Mouse (Mus musculus) MN1 (cell line): ENCODE measurements around the gene Magi2.
"Not testable (repeated sequence)": the region's sequence is repeated elsewhere in the genome, so short reads cannot be mapped to it uniquely, and the experiment has no call there.

ENCODE experiments used
- DNase-seq: peaks from one replicate; pipeline ENCODE4 v3.0.0-alpha.2; 2016; ENCODE audit warnings: low spot score

Gene Magi2

DNA sequence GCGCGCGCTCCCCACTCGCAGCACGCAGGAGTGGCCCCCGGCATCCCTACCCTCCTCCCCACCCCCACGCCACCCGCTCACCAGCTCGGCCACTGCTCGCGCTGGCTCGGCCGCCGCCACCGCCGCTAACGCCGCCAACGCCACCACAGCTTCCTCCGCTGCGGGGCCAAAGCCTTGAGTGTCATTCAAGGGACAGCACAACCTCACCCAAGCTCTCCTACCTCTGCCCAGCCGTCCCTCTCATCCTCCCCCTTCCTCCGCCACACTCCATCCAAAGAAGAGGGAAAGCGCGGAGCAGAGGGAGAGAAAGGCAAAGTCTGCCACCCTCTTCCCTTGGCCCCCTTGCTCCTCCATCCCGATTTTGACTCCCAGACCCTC lies at the start of gene Magi2:
Magi2 (plus strand) TSS at position 171 of the 378 bp plus-strand sequence.
- DNase-seq = no peak

DNA sequence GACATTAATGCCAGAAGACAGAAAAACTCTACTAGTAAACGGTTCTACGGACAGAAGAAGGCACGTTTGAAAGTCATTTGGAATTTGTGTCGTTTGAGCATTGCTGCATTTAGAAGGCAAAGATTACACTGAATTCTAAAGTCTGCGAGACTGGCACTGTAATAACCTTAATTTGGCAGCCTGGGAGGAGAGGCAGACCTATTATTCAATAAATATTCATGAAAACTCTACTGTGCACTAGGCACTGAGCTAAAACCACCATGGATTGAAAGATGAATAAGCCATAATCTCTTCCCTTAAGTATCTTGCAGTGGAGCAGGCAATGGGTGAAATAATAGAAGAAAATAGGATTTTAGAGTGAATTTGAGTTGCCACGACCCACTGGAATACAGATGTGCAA lies 48.2 kb upstream of the Magi2 start:
- no peak for DNase-seq

DNA sequence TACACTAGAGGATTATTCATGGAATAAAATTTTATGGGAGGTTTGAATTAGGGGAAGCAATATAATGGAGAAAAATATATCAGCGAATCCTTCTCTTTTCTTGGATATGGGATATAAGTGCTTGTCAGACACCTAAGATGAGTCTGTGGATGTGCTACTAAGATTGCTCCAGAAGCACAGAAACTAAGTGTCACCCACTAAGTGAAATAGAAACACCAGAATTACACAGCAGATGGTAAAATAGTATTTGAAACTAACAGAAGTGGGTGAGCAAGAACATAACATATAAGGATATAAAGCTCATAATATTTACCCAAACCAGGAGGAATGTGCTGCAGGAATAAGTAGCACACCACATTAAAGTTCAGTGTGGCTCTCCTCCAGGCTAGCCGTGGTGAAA lies 40.7 kb upstream of the Magi2 start:
- DNase-seq = no peak

DNA sequence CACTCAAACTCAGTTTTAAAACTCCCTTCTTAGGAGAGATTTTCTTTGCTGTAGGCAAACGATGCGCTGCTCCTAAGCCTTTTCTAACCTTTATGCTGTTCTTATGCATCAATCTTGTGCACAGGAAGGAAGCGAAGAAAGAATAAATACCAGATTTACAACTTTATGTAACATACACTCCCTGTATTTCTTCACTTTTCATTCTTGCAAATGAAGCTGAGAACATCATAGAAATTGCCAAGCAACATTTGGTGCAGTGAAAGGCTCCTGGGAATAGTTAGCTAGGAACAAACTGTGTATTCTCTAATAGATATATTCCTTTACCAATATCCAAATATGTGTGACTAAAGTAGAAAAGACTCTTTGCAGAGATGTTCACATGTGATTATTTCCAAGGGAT lies 15.2 kb upstream of the Magi2 start:
- no peak for DNase-seq

DNA sequence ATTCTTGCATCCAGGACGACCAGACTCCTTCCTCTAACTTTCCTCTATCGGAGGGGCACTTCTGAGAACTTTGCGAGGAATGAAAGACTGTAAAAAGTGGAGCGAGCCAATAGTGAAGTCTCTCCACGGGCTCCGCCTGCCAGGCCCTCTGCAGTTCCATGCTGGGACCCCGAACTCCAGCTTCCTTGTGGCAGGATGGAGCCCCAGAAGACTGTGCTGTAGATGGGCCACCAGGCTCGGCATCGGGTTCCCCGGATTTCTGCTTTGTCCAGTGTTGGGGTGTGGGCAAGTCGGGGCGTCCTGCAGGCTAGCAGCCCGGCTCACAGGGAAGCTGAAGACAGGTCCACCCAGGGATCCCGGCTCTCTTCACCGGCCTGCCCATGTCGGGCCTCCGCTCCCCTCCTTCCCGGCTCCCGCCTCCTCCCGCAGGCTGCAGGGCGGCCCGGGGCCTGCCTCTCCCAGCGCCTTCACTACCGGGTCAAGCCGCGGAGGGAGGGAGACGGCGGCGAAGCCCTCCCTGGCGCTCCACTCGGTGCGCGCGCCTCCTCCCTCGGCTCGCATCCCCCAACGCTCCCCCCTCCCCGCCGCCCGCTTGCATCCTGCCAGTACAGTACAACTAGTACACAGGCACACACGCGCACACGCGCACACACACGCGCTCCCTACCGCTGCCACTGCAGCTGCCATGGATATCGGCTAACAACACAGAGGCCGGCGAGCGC lies 531 bp upstream of the Magi2 start:
- DNase-seq = no peak

DNA sequence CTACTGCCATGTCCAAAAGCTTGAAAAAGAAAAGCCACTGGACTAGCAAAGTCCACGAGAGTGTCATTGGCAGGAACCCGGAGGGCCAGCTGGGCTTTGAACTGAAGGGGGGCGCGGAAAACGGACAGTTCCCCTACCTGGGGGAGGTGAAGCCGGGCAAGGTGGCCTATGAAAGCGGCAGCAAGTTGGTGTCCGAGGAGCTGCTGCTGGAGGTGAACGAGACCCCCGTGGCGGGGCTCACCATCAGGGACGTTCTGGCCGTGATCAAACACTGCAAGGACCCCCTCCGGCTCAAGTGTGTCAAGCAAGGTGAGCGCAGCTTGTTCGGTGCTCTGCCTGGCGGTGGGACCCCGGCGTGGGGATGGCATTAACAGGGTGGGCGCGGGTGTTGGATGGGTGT lies 445 bp downstream of the Magi2 start:
- no peak for DNase-seq

DNA sequence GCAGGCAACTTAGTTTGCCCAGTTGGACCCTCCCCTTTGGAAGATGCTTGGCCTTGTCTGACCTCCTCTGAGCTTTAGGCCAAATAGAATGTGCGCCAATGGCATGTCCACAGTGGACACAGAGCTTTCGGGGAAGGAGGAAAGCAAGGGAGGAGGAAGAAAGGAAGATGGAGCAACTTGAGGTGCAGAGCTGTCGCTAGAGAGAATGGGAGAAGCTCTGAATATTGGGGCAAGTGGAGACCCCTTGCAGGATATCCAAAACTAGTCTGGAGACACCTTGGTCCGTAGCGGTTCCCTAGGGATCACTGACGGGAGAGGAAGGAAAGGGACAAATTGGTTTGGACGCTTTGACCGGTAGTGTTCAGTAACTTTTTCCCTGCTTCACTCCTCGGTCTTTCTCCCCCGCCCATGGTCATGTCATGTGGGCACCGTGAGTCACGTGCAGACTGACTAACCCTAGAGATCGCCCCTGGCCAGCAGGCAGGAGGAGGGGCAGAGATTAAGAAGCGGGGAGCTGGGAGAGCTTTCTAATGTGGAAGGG lies 1.0 kb downstream of the Magi2 start:
- DNase-seq = no peak

DNA sequence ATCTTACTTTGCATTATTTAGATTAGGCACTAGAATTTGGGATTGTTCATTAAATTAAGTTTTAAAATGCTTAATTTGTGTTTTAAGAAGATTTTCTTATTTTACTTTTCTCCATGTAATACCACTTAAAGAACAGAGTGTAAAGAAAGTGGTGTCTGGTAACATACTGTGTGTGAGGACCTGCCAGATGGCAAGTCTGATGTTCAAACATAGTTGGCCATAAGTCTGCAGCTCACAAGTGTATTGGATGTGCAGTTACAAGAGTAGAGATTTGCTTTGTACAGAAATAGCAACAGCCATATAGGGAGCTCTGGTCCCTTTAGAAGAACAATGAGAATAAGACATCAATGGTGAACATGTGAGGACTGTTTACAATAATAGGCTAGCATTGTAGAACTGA lies 15.0 kb downstream of the Magi2 start:
- DNase-seq = no peak

DNA sequence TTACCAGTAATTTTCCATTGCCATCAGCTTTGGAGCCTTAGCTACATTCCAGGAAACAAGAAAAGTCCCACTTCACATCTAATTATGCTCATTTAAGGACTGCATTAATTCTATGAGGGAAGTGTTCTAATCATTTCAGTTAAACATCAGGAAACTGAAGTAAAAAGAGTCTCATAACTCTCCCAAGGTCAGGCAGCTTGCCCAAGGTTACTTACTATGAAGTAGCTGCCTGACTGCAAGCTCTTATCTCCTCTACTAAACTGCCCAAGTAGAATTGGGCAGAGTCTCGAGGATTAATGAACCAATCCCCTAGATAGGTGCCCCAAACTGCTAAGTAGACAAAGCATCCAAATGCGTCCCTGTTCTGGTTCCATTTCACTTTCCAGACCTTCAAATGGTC lies 19.6 kb downstream of the Magi2 start:
- DNase-seq = no peak

DNA sequence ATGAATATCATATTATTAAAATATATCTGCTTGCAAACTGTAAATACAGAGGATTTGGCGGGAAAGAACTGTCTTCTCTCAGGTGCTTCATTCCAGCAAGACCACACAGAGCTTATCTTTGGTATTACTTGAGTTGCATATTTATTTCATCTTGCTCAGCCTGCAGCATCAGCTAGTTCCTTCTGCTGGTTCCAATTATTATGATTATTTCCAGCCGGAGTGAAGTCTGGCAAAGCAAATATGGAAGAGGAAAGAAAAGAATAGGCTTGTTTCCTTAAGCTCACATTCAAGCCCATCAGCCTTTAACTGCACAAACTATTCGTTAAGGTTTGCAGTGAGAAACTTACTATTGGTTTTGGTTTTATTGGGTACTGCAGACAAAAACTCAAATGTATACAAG lies 20.4 kb downstream of the Magi2 start:
- no peak for DNase-seq

DNA sequence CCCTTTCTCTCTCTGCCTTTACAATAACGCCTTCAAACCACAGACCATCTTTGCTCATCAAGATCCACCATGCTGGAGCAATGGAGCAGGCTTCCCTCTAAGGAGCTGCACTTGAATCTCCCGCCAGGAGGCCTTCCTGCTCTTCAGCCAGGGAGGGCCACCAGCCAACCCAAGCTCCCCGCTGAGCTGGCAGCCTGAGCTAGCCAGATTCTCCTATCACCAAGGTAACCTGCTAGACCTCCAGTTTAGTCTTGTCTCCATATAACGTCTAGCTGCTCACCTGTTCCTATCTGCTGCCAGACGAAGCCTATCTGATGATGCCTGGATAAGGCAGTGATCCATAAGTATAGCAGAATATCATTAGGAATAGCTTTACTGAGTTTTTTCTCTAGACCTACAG lies 36.0 kb downstream of the Magi2 start:
- DNase-seq = no peak

DNA sequence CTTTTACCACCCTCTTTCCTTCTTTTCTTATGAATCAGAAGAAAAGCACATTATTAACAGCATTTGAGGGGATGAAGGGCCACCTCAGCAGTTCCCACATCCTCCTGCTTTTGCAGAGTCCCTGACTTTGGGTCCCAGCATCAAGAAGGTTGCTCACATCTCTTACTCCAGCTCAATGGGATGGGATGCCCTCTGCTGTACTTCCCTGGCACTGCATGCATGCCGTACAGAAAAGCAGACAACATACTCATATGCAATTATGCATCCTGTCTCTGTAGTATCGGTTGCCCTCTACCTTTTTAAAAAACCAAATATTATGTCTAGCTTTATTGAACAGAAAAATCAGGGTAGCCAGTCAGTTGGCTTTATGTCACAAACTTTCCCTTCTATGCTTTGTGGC lies 37.8 kb downstream of the Magi2 start:
- DNase-seq = no peak

DNA sequence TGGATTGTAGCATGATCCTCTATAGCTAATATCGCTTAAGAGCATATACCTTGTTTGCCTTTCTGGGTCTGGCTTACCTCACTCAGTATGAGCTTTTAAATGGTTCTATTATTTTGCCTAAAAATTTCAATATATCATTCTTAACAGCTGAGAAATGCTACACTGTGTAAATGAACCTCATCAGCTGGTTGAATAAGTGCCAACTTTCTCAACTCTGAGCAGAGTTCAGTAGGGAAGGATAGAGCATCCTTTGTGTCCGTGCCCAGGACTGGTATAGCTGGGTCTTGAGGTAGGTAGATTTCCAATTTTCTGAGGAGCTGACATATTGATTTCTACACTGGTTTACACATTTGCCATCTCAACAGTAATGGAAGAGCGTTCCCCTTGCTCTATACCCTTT lies 65.7 kb downstream of the Magi2 start:
- no peak for DNase-seq

DNA sequence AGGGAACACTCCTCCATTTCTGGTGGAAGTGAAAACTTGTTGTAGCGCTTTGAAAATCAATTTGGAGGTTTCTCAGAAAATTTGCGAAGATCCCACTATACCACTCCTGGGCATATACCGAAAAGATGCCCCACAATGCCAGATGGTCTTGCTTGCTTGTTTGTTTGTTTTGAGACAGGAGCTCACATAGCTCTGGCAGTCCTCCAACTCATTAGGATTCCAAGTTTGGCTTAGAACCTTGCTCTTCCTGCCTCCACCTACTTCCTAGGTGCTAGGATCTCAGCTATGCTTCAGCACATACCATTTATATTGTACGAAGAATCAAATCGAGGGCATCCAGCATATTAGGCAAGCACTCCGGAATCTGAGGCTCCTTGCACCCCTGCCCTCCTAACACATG lies 79.8 kb downstream of the Magi2 start:
- no peak for DNase-seq

DNA sequence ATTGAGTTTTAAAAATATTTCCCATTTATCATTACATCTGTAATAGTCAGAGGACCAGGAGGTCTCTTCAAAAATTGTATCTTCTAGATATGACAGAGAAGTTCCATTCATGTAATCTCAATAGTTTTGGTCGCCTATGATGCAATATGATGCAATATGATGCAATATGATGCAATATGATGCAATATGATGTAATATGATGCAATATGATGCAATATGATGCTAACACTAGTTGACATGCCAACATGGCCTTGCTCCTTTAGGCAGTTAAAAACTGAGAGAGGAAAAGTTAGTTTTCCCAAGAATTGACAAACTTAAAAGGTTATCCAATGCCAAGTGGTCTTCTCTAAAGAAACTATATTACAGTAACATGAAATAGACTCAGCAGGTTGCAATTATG lies 83.0 kb downstream of the Magi2 start:
- peak; percentile 6 for DNase-seq

DNA sequence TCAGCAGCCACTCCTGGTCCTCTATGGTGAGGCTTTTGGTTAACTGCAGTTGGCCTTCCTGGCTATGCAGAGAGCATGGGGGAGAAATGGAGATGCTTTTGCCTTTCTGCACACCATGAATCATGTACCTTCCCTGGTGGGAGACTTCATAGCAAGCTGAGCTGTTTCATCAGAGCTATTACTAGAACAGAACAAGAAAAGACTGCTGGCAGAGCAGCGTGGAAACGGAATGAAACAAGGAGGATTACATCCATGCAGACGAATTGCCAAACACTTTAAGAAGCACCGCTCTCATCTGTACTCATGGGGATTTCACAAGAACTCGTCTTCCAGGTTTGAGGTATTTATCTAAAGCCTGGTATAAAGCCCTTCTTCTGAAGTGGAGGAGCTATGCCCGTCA lies 95.7 kb downstream of the Magi2 start:
- no peak for DNase-seq

DNA sequence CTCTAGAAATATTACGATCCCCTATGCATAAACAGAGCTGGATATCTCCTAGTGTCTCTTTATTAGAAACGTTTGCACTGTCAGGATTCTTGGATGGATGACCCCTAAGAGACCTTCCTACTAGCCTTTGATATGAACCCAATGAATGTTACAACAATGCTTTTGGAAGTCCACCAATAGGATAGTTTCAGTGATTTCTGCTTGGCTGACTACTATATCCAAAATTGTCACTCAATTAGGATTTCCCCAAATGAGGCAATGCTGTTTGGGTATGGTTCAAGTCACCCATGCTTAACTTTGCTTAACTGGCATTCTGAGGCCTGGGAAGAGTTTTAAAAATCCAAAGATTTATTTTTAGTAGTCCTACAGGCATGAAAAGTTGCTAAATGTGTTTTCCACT lies 110.7 kb downstream of the Magi2 start:
- no peak for DNase-seq

DNA sequence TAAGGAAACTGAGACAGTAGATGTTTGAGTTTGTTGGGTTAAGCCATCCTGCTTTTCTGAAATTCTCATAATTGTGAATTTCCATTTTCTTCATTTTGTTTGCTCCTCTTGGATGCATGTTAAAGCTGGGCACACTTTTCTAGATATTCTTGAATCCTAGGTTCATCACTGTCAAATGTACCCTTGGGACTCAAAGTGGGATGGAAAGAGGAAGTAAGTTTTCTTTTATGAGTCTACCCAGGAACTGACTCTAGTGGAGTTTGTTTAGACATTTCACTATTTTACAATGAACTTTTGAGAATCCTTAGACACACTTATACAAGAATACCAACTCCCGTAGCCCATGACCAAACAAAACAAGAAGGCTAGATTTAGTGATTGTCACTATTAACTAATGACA lies 141.3 kb downstream of the Magi2 start:
- DNase-seq = no peak

DNA sequence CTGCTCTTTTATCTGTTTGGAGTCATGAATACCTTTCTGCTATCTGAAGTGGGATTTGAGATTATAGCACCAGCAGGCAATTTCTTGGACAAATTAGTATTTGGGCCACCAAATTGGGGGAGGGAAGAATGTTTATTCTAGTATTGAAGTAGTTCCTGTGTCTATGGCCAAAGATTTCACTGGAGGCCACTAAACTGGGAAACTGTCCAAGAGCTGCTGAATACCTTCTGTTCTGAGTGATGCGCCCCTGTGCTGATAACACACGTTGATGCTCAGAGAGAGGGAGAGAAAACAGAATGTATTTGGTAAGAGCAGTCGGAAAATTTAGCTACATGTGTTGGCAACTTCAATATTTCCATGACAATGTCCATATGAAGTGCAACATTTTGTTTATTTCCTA lies 169.0 kb downstream of the Magi2 start:
- no peak for DNase-seq

DNA sequence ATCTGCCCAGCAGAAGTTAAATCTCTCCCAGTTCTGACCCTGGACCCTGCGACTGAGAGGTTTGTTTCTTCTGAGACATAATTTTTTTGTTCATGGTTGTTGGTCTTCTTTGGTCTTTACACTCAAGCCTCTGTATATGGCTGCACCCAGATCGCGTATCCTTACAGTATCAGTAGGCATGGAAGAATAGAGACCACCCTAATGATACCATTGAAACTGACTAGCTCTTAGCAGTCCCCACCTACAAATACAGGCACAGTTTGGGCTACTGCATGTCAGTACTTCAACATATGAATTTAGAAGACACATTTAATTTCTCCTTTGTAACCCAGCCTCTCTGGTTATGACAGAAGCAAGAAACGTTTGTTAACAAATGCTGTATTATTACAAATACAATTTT lies 173.5 kb downstream of the Magi2 start:
- no peak for DNase-seq

DNA sequence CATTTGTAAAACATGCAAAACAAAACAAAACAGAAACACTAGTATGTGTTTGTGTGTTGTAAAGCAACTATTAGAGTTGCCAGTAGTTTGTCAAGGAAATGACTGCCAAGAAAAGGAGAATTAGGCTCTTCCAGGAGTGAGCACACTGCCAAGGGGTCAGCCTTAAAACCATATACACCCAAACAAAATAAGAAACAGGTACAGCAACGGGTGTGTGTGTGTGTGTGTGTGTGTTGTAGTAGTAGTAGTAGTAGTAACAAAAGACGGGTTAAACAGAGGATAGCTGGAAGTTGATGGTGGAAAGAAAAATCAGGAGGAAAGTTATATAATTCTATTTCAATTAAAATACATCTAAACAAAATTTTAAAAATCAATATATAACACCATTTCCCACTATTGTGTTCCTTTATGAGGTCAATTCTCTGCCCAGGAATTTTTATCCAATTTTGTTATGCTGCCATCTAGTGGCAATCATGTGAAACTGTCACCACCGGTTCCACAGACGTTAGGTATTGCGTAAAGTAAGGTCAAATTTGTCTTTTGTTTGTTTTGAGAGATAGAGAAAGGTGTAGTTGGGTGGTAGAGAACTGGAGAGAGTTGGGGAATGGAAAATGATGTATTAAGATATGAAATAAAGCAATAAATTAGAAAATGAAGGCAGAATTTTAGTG lies 174.0 kb downstream of the Magi2 start:
- DNase-seq = peak; percentile 7

DNA sequence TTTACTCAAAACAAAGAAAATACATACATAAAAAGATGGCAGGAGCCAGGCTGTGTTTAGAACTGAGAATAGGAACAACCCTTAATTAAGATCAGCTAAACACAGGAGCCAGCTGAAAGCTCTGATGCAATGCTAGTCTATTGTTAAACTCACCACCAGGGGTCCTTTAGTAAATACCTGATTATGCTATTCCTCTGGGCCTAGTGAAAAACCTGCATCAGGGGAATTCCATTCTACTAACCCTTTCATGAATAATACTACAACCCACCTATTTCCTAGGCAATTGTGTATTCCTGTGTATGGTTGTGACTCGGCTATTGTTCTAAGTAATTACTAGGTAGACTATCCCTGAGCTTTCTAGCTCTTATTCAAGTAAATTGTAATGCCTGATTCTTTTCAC lies 177.4 kb downstream of the Magi2 start:
- DNase-seq = not testable (repeated sequence)

DNA sequence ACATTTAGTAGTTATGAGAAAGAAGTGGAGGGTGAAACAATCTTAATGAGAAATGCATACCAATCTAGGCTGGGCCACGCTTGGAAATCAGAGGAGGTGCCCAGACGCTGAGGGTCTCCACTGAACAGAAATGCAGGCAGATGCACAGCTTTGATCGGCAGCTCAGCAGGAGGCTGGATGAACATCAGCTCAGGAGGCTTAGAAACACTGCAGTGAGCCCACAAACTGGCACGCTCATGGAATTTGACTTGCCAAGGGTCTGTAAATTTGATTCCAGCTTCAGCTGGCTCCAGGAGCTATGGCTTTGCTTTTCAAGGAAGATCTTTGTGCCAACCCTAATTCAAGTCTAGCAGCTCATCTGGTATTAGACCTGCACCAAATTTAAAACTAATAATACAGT lies 187.7 kb downstream of the Magi2 start:
- DNase-seq = no peak

DNA sequence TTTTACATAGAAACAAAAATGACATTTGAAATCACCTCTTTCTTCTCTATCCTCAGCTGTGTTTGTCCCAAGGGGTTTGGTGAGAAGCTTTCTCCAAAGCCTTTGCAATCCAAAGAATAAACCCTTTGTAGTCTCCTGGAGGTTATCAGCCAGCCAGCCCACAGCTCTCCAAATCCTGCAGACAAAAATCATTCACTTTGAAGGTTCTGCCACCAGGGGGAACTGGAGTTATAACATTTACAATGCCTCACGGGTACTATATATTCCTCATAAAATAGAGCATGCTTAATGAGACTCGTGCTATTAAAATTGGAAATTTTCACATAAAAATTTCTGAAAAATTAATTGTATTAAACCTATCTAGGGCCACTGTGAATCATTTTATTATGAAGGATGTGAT lies 202.5 kb downstream of the Magi2 start:
- peak; percentile 10 for DNase-seq
